Mouse (Mus musculus): ENCODE measurements around the gene Tmem121b. TPM values are rescaled to one million over a fixed set of nuclear protein-coding genes. Genes with fewer than 3 reads are reported as not detected.

The Tmem121b gene
- polyA plus RNA-seq, 1 experiment from 2014 or later: not detected

DNA sequence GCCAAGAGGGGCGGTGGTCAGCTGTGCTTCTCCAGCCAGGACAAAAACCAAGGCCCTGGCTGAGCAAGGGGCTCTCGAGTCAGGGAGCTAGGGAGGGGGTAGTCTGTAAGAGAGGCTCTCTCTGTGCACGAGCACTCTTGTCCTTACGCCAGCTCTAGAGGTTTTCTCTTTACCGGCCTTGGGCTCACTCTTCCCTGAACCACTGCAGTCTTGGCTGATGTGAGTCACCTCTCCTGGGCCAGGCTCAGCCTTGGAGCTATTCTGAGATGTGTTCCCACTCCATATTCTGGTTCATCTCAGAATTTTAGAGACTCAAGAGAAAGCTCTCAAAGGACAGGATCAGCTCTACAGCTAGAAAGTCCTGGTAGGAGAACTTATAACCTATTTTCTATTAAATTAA is 23.7 kb upstream of the Tmem121b start:
- Histone ChIP-seq H3K9me3 (replicated peaks) (no peaks in the 10 kb centered on the region), H3K27ac (no peak overlapping the region), H3K9ac (no peak overlapping the region), H3K4me1 (replicated peaks) (no peaks in the 10 kb centered on the region), H3K4me3 (no peak overlapping the region), H3K36me3 (peaks cover 19% of the 10 kb centered on the region; the same call in 1 of the 2 replicates), H3K4me2 (no peak overlapping the region), H3K27me3 (no peaks in the 10 kb centered on the region)
- WGBS: 88% methylated on average over 5 of the region's 5 CpGs
- no peak for ATAC-seq (replicated peaks; ENCODE audit: insufficient number of reproducible peaks, insufficient read depth, low FRiP score, low read depth)

- H3K9ac ChIP-seq: no peak overlapping the region
- H3K4me2 ChIP-seq: no peak overlapping the region
- no peak overlapping the region for H3K27ac ChIP-seq
- WGBS: 79% methylated on average over 6 of the region's 6 CpGs
- no peaks in the 10 kb centered on the region for H3K4me1 ChIP-seq (replicated peaks)
- H3K4me3 ChIP-seq: no peak overlapping the region
- H3K27me3 ChIP-seq: no peaks in the 10 kb centered on the region
- peaks cover 15% of the 10 kb centered on the region; the same call in 1 of the 2 replicates for H3K36me3 ChIP-seq
- H3K9me3 ChIP-seq (replicated peaks): no peaks in the 10 kb centered on the region
- ATAC-seq (replicated peaks; ENCODE audit: insufficient number of reproducible peaks, insufficient read depth, low FRiP score, low read depth): no peak
Observed at GRCm38 (mm10) chr6:120516879-120517278, 23.3 kb upstream of the Tmem121b start.

- H3K9me3 ChIP-seq (replicated peaks): no peaks in the 10 kb centered on the region
- H3K36me3 ChIP-seq: peaks cover 17% of the 10 kb centered on the region; the same call in 1 of the 2 replicates
- no peak overlapping the region for H3K4me3 ChIP-seq
- H3K9ac ChIP-seq: no peak overlapping the region
- H3K27me3 ChIP-seq: no peaks in the 10 kb centered on the region
- H3K4me2 ChIP-seq: no peak overlapping the region
- ATAC-seq (replicated peaks; ENCODE audit: insufficient number of reproducible peaks, insufficient read depth, low FRiP score, low read depth): no peak
- no peaks in the 10 kb centered on the region for H3K4me1 ChIP-seq (replicated peaks)
- no peak overlapping the region for H3K27ac ChIP-seq
- 66% methylated on average over 4 of the region's 4 CpGs for WGBS
Observed at GRCm38 (mm10) chr6:120516422-120516821, 22.8 kb upstream of the Tmem121b start.

DNA sequence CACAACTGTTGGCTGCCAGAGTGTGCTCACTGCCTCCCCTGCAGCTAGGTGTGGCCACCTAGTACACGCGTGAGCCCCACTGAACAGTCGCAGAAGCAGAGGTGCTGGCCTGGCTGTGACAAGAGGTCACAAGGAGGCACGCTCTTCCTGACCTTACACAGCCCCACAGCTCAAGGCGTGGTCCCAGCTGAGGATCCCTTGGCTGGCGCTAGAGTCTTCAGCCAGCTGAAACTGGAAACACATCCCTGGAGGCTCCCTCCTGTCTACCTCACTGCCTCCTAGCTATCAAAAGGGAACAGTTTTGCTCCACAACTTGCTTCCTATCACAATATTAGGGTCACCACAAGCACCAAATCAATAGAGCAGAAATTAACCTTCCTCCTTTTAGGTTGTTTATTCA is 17.6 kb upstream of the Tmem121b start:
- Histone ChIP-seq H3K36me3 (peaks cover 21% of the 10 kb centered on the region; the same call in 1 of the 2 replicates), H3K4me2 (no peak overlapping the region), H3K9ac (no peak overlapping the region), H3K27ac (no peak overlapping the region), H3K4me3 (no peak overlapping the region), H3K27me3 (no peaks in the 10 kb centered on the region), H3K9me3 (replicated peaks) (no peaks in the 10 kb centered on the region), H3K4me1 (replicated peaks) (no peaks in the 10 kb centered on the region)
- no peak for ATAC-seq (replicated peaks; ENCODE audit: insufficient number of reproducible peaks, insufficient read depth, low FRiP score, low read depth)
- 85% methylated on average over 6 of the region's 6 CpGs for WGBS

- no peak for ATAC-seq (replicated peaks; ENCODE audit: insufficient number of reproducible peaks, insufficient read depth, low FRiP score, low read depth)
- Histone ChIP-seq H3K27ac (no peak overlapping the region), H3K4me3 (no peak overlapping the region), H3K4me2 (no peak overlapping the region), H3K36me3 (peaks cover 21% of the 10 kb centered on the region; the same call in 1 of the 2 replicates), H3K9ac (no peak overlapping the region), H3K4me1 (replicated peaks) (no peaks in the 10 kb centered on the region), H3K27me3 (no peaks in the 10 kb centered on the region), H3K9me3 (replicated peaks) (no peaks in the 10 kb centered on the region)
- 85% methylated on average over 8 of the region's 8 CpGs for WGBS
Observed at GRCm38 (mm10) chr6:120510425-120510824, 16.8 kb upstream of the Tmem121b start.

DNA sequence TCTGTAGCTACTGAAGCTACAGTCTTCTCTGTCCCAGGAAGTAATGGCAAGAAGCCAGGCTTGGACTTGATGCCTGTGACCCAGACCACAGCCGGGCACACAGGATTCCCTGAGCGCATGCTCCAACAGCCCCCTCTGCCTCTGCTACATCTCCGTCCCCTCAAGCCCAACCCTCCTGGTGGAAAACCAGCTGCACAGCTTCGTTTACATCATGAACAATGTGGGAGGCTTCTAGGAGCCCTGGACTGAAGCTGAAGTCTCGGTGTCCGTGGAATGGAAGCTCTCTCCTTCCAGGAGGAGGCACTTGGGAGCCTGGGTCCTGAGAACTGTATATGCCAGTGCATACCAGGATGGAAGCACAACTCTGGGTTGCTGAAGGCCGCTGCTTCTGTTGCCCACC is 16.4 kb upstream of the Tmem121b start:
- no peaks in the 10 kb centered on the region for H3K27me3 ChIP-seq
- H3K4me2 ChIP-seq: no peak overlapping the region
- no peak overlapping the region for H3K9ac ChIP-seq
- H3K4me1 ChIP-seq (replicated peaks): no peaks in the 10 kb centered on the region
- no peaks in the 10 kb centered on the region for H3K9me3 ChIP-seq (replicated peaks)
- no peak for ATAC-seq (replicated peaks; ENCODE audit: insufficient number of reproducible peaks, insufficient read depth, low FRiP score, low read depth)
- H3K27ac ChIP-seq: no peak overlapping the region
- peaks cover 21% of the 10 kb centered on the region; the same call in 1 of the 2 replicates for H3K36me3 ChIP-seq
- WGBS: 83% methylated on average over 7 of the region's 7 CpGs
- no peak overlapping the region for H3K4me3 ChIP-seq

DNA sequence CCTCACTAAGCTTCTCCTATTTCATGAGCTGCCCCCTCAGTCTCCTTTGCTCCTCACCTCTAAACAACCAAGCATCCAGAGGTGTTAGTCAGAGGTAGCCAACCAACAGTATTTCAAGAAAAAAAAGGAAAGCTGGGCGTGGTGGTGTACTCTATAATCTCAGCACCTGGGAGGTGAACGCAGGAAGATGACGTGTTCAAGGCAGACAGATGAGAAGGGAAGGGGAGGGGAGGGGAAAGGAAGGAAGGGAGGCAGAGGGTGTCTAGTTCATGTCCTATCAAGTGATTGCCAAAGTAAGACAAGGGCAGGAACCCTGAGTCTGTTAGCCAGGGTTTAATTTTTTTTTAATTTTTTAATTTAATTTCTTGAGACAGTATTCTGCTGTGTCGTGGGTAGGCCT is 15.0 kb upstream of the Tmem121b start:
- ATAC-seq (replicated peaks; ENCODE audit: insufficient number of reproducible peaks, insufficient read depth, low FRiP score, low read depth): no peak
- 71% methylated on average over 4 of the region's 4 CpGs for WGBS

DNA sequence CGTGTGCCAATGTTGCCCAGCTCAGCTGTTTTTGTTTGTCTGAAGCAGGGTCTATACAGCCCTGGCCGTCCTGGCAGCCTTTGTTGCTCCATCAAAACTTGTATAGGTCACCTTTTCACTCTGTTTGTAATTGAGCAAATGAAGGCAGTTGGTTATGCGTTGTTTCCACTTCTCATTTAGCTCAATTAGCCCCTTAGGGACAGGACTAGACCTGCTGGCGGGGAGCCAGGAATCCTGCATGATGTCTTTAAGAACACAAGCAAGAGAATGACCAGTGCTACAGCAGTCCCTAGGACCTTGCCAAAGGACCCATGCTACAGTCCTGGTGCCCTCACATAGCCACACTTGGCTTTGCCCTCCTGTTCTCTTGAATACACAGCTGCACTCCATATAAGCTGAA is 11.9 kb upstream of the Tmem121b start:
- Histone ChIP-seq H3K27ac (no peak overlapping the region), H3K27me3 (no peaks in the 10 kb centered on the region), H3K9me3 (replicated peaks) (no peaks in the 10 kb centered on the region), H3K4me1 (replicated peaks) (no peaks in the 10 kb centered on the region), H3K9ac (no peak overlapping the region), H3K4me3 (no peak overlapping the region), H3K4me2 (no peak overlapping the region), H3K36me3 (peaks cover 9% of the 10 kb centered on the region; the same call in 1 of the 2 replicates)
- 67% methylated on average over 4 of the region's 4 CpGs for WGBS
- ATAC-seq (replicated peaks; ENCODE audit: insufficient number of reproducible peaks, insufficient read depth, low FRiP score, low read depth): no peak

More for the DNA sequence above, 15.0 kb upstream of the Tmem121b start:
- Histone ChIP-seq H3K4me1 (replicated peaks) (no peaks in the 10 kb centered on the region), H3K9ac (no peak overlapping the region), H3K27ac (no peak overlapping the region), H3K4me3 (no peak overlapping the region), H3K4me2 (no peak overlapping the region), H3K9me3 (replicated peaks) (no peaks in the 10 kb centered on the region), H3K36me3 (peaks cover 16% of the 10 kb centered on the region; the same call in 1 of the 2 replicates), H3K27me3 (no peaks in the 10 kb centered on the region)

DNA sequence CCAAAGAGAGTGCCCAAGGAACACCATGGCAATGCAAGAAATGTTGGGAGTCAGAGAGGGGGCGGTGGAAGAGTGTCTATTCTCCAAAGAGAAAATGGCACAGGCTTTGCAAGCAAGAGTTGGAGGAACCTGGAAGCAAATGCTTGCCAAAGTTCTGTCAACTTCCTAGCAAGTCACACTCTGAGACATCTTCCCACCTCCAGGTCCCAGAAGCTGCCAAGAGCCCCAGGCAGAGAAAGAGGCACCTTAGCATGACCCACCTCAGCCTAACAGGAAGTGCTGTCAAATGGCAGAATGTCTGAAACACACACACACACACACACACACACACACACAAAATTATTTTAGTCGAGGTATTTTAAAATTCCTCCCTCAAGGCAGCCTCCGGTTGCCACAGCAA is 10.4 kb upstream of the Tmem121b start:
- no peak for ATAC-seq (replicated peaks; ENCODE audit: insufficient number of reproducible peaks, insufficient read depth, low FRiP score, low read depth)
- no peaks in the 10 kb centered on the region for H3K9me3 ChIP-seq (replicated peaks)
- WGBS: 58% methylated on average over 3 of the region's 3 CpGs

DNA sequence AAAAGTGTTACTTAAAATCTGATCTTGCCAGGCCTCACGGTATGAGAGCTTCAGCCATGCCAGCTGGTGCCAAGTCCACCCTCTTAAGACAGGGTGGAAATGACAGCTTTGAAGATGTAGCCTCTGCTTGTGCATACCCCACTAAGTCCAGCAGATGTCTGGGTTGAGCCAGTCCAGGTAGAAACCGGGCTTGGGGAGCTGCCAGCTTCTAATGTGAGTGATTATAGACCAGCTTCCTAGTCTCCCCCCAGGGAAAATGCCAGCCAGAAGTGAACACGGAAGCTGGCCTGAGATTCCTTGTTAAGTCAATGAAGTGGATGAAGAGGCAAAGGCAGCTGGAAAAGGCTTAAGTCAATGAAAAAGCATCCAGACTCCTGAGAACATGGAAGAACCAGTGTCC is 2.9 kb upstream of the Tmem121b start:
- H3K27me3 ChIP-seq: peaks cover 37% of the 10 kb centered on the region
- no peak for ATAC-seq (replicated peaks; ENCODE audit: insufficient number of reproducible peaks, insufficient read depth, low FRiP score, low read depth)
- 50% methylated on average over 3 of the region's 3 CpGs for WGBS

More for the DNA sequence above, 10.4 kb upstream of the Tmem121b start:
- Histone ChIP-seq H3K4me2 (no peak overlapping the region), H3K36me3 (no peaks in the 10 kb centered on the region), H3K27ac (no peak overlapping the region), H3K27me3 (no peaks in the 10 kb centered on the region), H3K9ac (no peak overlapping the region), H3K4me1 (replicated peaks) (no peaks in the 10 kb centered on the region), H3K4me3 (no peak overlapping the region)

GRCm38 (mm10) chr6:120492499-120493373 is 871 bp downstream of the Tmem121b start:
- 1% methylated on average over 95 of the region's 95 CpGs for WGBS
- peak overlapping the region; percentile 57 for H3K9ac ChIP-seq
- peaks cover 30% of the 10 kb centered on the region for H3K4me1 ChIP-seq (replicated peaks)
- H3K4me2 ChIP-seq: peak overlapping the region; percentile 99
- peak; percentile 30; the same call in 1 of the 2 replicates for ATAC-seq (replicated peaks; ENCODE audit: insufficient number of reproducible peaks, insufficient read depth, low FRiP score, low read depth)
- H3K27me3 ChIP-seq: peaks cover 53% of the 10 kb centered on the region
- H3K27ac ChIP-seq: no peak overlapping the region
- peak overlapping the region; percentile 67 for H3K4me3 ChIP-seq
- H3K36me3 ChIP-seq: no peaks in the 10 kb centered on the region
- H3K9me3 ChIP-seq (replicated peaks): no peaks in the 10 kb centered on the region

More for the DNA sequence above, 2.9 kb upstream of the Tmem121b start:
- Histone ChIP-seq H3K4me1 (replicated peaks) (peaks cover 27% of the 10 kb centered on the region), H3K27ac (no peak overlapping the region), H3K36me3 (no peaks in the 10 kb centered on the region), H3K9ac (no peak overlapping the region), H3K4me3 (no peak overlapping the region), H3K9me3 (replicated peaks) (no peaks in the 10 kb centered on the region), H3K4me2 (no peak overlapping the region)

Measured in heart, embryonic 15.5 days (tissue).